Mouse (Mus musculus) midbrain, embryonic 11.5 days (tissue): Measurements from ENCODE around the gene Rab7b. TPM values are rescaled to one million over a fixed set of nuclear protein-coding genes. Genes with fewer than 3 reads are reported as not detected.

Source experiments
- ATAC-seq: fragments of 200-750 bp; cut with Nextera tagmentation; 2 replicates; pipeline ENCODE4 v1.8.0; 2017; ENCODE audit warnings: moderate TSS enrichment, moderate library complexity; ENCODE audit not compliant: low FRiP score
- DNase-seq: peaks from one replicate; pipeline ENCODE4 v3.0.0; 2015; ENCODE audit warnings: low spot score; ENCODE audit errors: missing footprints
- H3K27ac ChIP-seq: fragments of 300-500 bp; sonication (generic); 2 replicates; pipeline ENCODE4 v1.5.1; 2014; ENCODE audit warnings: low read depth, low read length
- H3K27me3 ChIP-seq: fragments of 300-500 bp; sonication (generic); 2 replicates; pipeline ENCODE4 v1.6.1; 2014; ENCODE audit warnings: mild to moderate bottlenecking, low read length, moderate library complexity, mixed read lengths; ENCODE audit not compliant: control insufficient read depth, insufficient read depth
- H3K36me3 ChIP-seq: fragments of 300-500 bp; sonication (generic); 2 replicates; pipeline ENCODE4 v1.6.1; 2014; ENCODE audit warnings: mild to moderate bottlenecking, low read length, moderate library complexity, mixed read lengths; ENCODE audit not compliant: control insufficient read depth, insufficient read depth
- H3K4me1 ChIP-seq: fragments of 300-500 bp; sonication (generic); 2 replicates; pipeline ENCODE4 v1.6.1; 2014; ENCODE audit warnings: low read length; ENCODE audit not compliant: control insufficient read depth, insufficient read depth
- H3K4me2 ChIP-seq: fragments of 300-500 bp; sonication (generic); 2 replicates; pipeline ENCODE4 v1.6.1; 2014; ENCODE audit warnings: mild to moderate bottlenecking, moderate library complexity
- H3K4me3 ChIP-seq: fragments of 300-500 bp; sonication (generic); 2 replicates; pipeline ENCODE4 v1.5.1; 2014; ENCODE audit warnings: low read depth, low read length
- H3K9ac ChIP-seq: fragments of 300-500 bp; sonication (generic); 2 replicates; pipeline ENCODE4 v1.6.1; 2014; ENCODE audit warnings: low read length
- H3K9me3 ChIP-seq: fragments of 300-500 bp; sonication (generic); 2 replicates; pipeline ENCODE4 v1.6.1; 2016; ENCODE audit warnings: low read length; ENCODE audit not compliant: control insufficient read depth
- WGBS: fragments of 180-500 bp; shearing (Covaris S2); extraction: QIAGEN DNeasy Blood & Tissue Kit; methylation state at CpG from one replicate; pipeline ENCODE4 v1.1.7; 2014; 5-methylcytosine and 5-hydroxymethylcytosine counted together
- polyA plus RNA-seq: library from polyadenylated mRNA; unstranded; fragments of >200 nt; fragmentation: Nextera tagmentation; extraction: Ambion mirVana; gene quantifications from 2 replicates; pipeline ENCODE4 v1.2.1, GENCODE M21; 2014

Rab7b gene
- polyA plus RNA-seq, 1 experiment from 2014 or later = 1.3 TPM

- H3K27ac ChIP-seq = no peak overlapping the region
- no peak overlapping the region for H3K4me2 ChIP-seq
- H3K36me3 ChIP-seq = no peaks in the 10 kb centered on the region
- no peak for ATAC-seq
- no peaks in the 10 kb centered on the region for H3K27me3 ChIP-seq
- H3K9ac ChIP-seq = no peak overlapping the region
- H3K9me3 ChIP-seq = no peaks in the 10 kb centered on the region
- DNase-seq = no peak
- no peak overlapping the region for H3K4me3 ChIP-seq
- 59% methylated on average over 8 of the region's 8 CpGs for WGBS
- no peaks in the 10 kb centered on the region for H3K4me1 ChIP-seq
Observed at GRCm38 (mm10) chr1:131764581-131765338, 76.3 kb downstream of the Rab7b start.

Other genes with a start within 250 kb of the Rab7b start
- 16.4 and 19.3 TPM in 2 replicates for gene Srgap2, start 161.3 kb upstream of the Rab7b start, polyA plus RNA-seq
- gene Fam72a, start 160.8 kb upstream of the Rab7b start, polyA plus RNA-seq = 4.5 and 4.7 TPM in 2 replicates
- gene Avpr1b, start 89.5 kb upstream of the Rab7b start, polyA plus RNA-seq = not detected in 2 replicates
- gene Ctse, start 50.4 kb upstream of the Rab7b start, polyA plus RNA-seq = 0.12 and 0.31 TPM in 2 replicates
- gene Slc26a9, start 55.3 kb downstream of the Rab7b start, polyA plus RNA-seq = not detected in 2 replicates
- gene Pm20d1, start 108.7 kb downstream of the Rab7b start, polyA plus RNA-seq = 0.82 and 1.5 TPM in 2 replicates
- gene Slc41a1, start 138.8 kb downstream of the Rab7b start, polyA plus RNA-seq = 10.0 and 11.4 TPM in 2 replicates
- gene Rab29, start 178.5 kb downstream of the Rab7b start, polyA plus RNA-seq = 12.5 and 15.0 TPM in 2 replicates
- gene Nucks1, start 221.8 kb downstream of the Rab7b start, polyA plus RNA-seq = 61.3 and 63.1 TPM in 2 replicates